In the genomic region with DNA sequence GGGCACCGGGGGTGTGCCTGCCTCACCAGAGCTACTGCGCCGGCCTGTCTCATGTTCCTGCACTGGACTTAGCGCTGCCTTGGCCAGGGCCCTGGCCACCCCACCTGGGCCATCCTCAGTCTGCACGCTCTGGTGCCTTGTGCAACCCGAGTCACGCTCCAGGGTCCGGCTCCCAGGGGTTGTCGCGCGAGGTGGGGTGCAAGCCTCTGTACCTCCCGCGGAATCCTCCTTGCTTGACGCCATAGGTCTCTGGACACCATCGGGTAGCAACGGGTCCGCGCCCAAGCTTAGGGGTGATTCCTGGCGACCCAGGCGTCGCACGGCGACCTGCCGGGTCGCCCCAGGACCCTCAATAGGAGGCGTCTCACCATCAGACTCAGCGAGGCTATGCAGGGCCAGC, we compare ENCODE assay signal across 8 mouse cellular contexts. TPM values are rescaled to one million over a fixed set of nuclear protein-coding genes. Genes with fewer than 3 reads are reported as not detected.
DNase-seq lines count a peak whose midpoint lies in the region; ATAC-seq and TF ChIP-seq lines count a peak whose summit lies in the region.

No protein-coding gene starts in this region.

- 17% methylated on average over 27 of the region's 27 CpGs for whole genome bisulfite sequencing in lung, embryonic 16.5 days
- 30% methylated on average over 27 of the region's 27 CpGs for WGBS in hindbrain, embryonic 16.5 days
- WGBS in midbrain, postnatal 0 days, result 36% methylated on average over 27 of the region's 27 CpGs

- H3K9me3 ChIP-seq in lung, embryonic 16.5 days (ENCODE audit: control insufficient read depth, low read length), result 0 out of 2 replicates have a peak, but pooled peaks cover 7% of the 10 kb centered on the region
- no peaks in the 10 kb centered on the region for H3K9me3 ChIP-seq in hindbrain, embryonic 16.5 days (ENCODE audit: control insufficient read depth, low read length)
- no peaks in the 10 kb centered on the region for H3K9me3 ChIP-seq in midbrain, postnatal 0 days (ENCODE audit: low read length)

- peak; percentile 53 for DNase-seq in cerebellum, adult 9-10 months
- DNase-seq in cerebellum, adult 8-10 months, result no peak
- DNase-seq in lung, postnatal 10 days, result no peak
- DNase-seq in midbrain, postnatal 0 days (ENCODE audit: low spot score), result no peak
- no peak for DNase-seq in thymus, postnatal 14 days
- DNase-seq in frontal cortex, postnatal 36 days (ENCODE audit: low spot score in 2 of 2), result no peak

- no peaks in the 10 kb centered on the region for H3K36me3 ChIP-seq in lung, embryonic 16.5 days (ENCODE audit: control insufficient read depth, insufficient read depth, low read length)
- peaks cover 51% of the 10 kb centered on the region for H3K36me3 ChIP-seq in hindbrain, embryonic 16.5 days (ENCODE audit: control insufficient read depth, insufficient read depth, low read length)
- H3K36me3 ChIP-seq in midbrain, postnatal 0 days (ENCODE audit: insufficient read depth, low read length), result peaks cover 55% of the 10 kb centered on the region

- ATAC-seq in lung, embryonic 16.5 days (ENCODE audit: low read depth), result no peak
- ATAC-seq in hindbrain, embryonic 16.5 days, result no peak
- no peak for ATAC-seq in midbrain, postnatal 0 days (ENCODE audit: low FRiP score)

- peak overlapping the region; percentile 75 for H3K4me2 ChIP-seq in lung, embryonic 16.5 days (ENCODE audit: low read depth, low read length)
- peak overlapping the region; percentile 51 for H3K4me2 ChIP-seq in hindbrain, embryonic 16.5 days (ENCODE audit: low read length)
- H3K4me2 ChIP-seq in midbrain, postnatal 0 days (ENCODE audit: low read depth, low read length, poor library complexity, severe bottlenecking), result peak overlapping the region; percentile 39; the same call in 1 of the 2 replicates

- peak overlapping the region; percentile 53 for H3K4me3 ChIP-seq in lung, embryonic 16.5 days (ENCODE audit: low read length)
- no peak overlapping the region for H3K4me3 ChIP-seq in hindbrain, embryonic 16.5 days (ENCODE audit: low read length)
- no peak overlapping the region for H3K4me3 ChIP-seq in midbrain, postnatal 0 days (ENCODE audit: low read depth, low read length)

- peak overlapping the region; percentile 60 for H3K9ac ChIP-seq in lung, embryonic 16.5 days (ENCODE audit: low read length)
- H3K9ac ChIP-seq in hindbrain, embryonic 16.5 days (ENCODE audit: low read depth, low read length), result 0 out of 2 replicates have a peak overlapping the region, but pooled peaks have one; percentile 2
- H3K9ac ChIP-seq in midbrain, postnatal 0 days (replicated peaks; ENCODE audit: low read length, poor library complexity, severe bottlenecking), result no peak overlapping the region

- H3K4me1 ChIP-seq in lung, embryonic 16.5 days (replicated peaks; ENCODE audit: control insufficient read depth, insufficient read depth, low read length), result peaks cover 15% of the 10 kb centered on the region
- H3K4me1 ChIP-seq in hindbrain, embryonic 16.5 days (ENCODE audit: control insufficient read depth, insufficient read depth, low read depth, low read length), result peaks cover 10% of the 10 kb centered on the region; the same call in 1 of the 2 replicates
- H3K4me1 ChIP-seq in midbrain, postnatal 0 days (ENCODE audit: insufficient read depth, low read length), result no peaks in the 10 kb centered on the region

- no peak overlapping the region for H3K27ac ChIP-seq in lung, embryonic 16.5 days (ENCODE audit: low read length)
- no peak overlapping the region for H3K27ac ChIP-seq in hindbrain, embryonic 16.5 days (ENCODE audit: low read depth, low read length)
- no peak overlapping the region for H3K27ac ChIP-seq in midbrain, postnatal 0 days (ENCODE audit: low read depth, low read length)

- TF ChIP-seq CTCF in midbrain, postnatal 0 days (IDR thresholded peaks at IDR 0.05), result no peak

- H3K27me3 ChIP-seq in lung, embryonic 16.5 days (ENCODE audit: control insufficient read depth, insufficient read depth, low read depth, low read length), result peaks cover 26% of the 10 kb centered on the region
- H3K27me3 ChIP-seq in hindbrain, embryonic 16.5 days (replicated peaks; ENCODE audit: control insufficient read depth, insufficient read depth, low read length), result peaks cover 2% of the 10 kb centered on the region; the same call in 1 of the 2 replicates
- no peaks in the 10 kb centered on the region; the same call in 1 of the 2 replicates for H3K27me3 ChIP-seq in midbrain, postnatal 0 days (ENCODE audit: insufficient read depth, low read length)

RNA-seq across cellular contexts. Expression of gene Dnase2a, which starts 4.0 kb away (rescaled TPM):
- polyA plus RNA-seq in lung, embryonic 16.5 days (2015; fragmentation: Nextera tagmentation; extraction: Ambion mirVana), result 19.9 and 21.1 TPM in 2 replicates
- 6.4 and 7.0 TPM in 2 replicates for polyA plus RNA-seq in hindbrain, embryonic 16.5 days (2015; fragmentation: Nextera tagmentation; extraction: Ambion mirVana)
- total RNA-seq in midbrain, postnatal 0 days (2014; rRNA removed), result 4.3 and 5.7 TPM in 2 replicates
- polyA plus RNA-seq in midbrain, postnatal 0 days (2015; fragmentation: Nextera tagmentation; extraction: Ambion mirVana), result 6.7 and 8.2 TPM in 2 replicates

RNA-seq across cellular contexts. Expression of gene Klf1, which starts 10.7 kb away (rescaled TPM):
- 1.5 and 4.9 TPM in 2 replicates for polyA plus RNA-seq in lung, embryonic 16.5 days (2015; fragmentation: Nextera tagmentation; extraction: Ambion mirVana)
- 0.39 and 0.56 TPM in 2 replicates for polyA plus RNA-seq in hindbrain, embryonic 16.5 days (2015; fragmentation: Nextera tagmentation; extraction: Ambion mirVana)
- total RNA-seq in midbrain, postnatal 0 days (2014; rRNA removed), result 0.52 TPM in 1 of 2 replicates, not detected in the other
- polyA plus RNA-seq in midbrain, postnatal 0 days (2015; fragmentation: Nextera tagmentation; extraction: Ambion mirVana), result 0.36 and 0.52 TPM in 2 replicates

RNA-seq across cellular contexts. Expression of gene Gcdh, which starts 18.7 kb away (rescaled TPM):
- polyA plus RNA-seq in lung, embryonic 16.5 days (2015; fragmentation: Nextera tagmentation; extraction: Ambion mirVana), result 36.7 and 37.3 TPM in 2 replicates
- 41.4 and 42.8 TPM in 2 replicates for polyA plus RNA-seq in hindbrain, embryonic 16.5 days (2015; fragmentation: Nextera tagmentation; extraction: Ambion mirVana)
- total RNA-seq in midbrain, postnatal 0 days (2014; rRNA removed), result 22.1 and 30.5 TPM in 2 replicates
- 33.2 and 35.3 TPM in 2 replicates for polyA plus RNA-seq in midbrain, postnatal 0 days (2015; fragmentation: Nextera tagmentation; extraction: Ambion mirVana)

RNA-seq across cellular contexts. Expression of gene Mast1, which starts 24.8 kb away (rescaled TPM):
- polyA plus RNA-seq in lung, embryonic 16.5 days (2015; fragmentation: Nextera tagmentation; extraction: Ambion mirVana), result 0.64 and 0.72 TPM in 2 replicates
- 71.4 and 77.4 TPM in 2 replicates for polyA plus RNA-seq in hindbrain, embryonic 16.5 days (2015; fragmentation: Nextera tagmentation; extraction: Ambion mirVana)
- 85.9 and 92.0 TPM in 2 replicates for total RNA-seq in midbrain, postnatal 0 days (2014; rRNA removed)
- 79.8 and 89.0 TPM in 2 replicates for polyA plus RNA-seq in midbrain, postnatal 0 days (2015; fragmentation: Nextera tagmentation; extraction: Ambion mirVana)

RNA-seq across cellular contexts. Expression of gene Rtbdn, which starts 34.4 kb away (rescaled TPM):
- 0.23 and 0.29 TPM in 2 replicates for polyA plus RNA-seq in lung, embryonic 16.5 days (2015; fragmentation: Nextera tagmentation; extraction: Ambion mirVana)
- 3.0 and 3.2 TPM in 2 replicates for polyA plus RNA-seq in hindbrain, embryonic 16.5 days (2015; fragmentation: Nextera tagmentation; extraction: Ambion mirVana)
- 4.5 and 6.2 TPM in 2 replicates for total RNA-seq in midbrain, postnatal 0 days (2014; rRNA removed)
- polyA plus RNA-seq in midbrain, postnatal 0 days (2015; fragmentation: Nextera tagmentation; extraction: Ambion mirVana), result 4.8 and 5.3 TPM in 2 replicates
